Mouse (Mus musculus) frontal cortex, adult 2 months (tissue): ENCODE results near the gene Alpk3. TPM values are rescaled to one million over a fixed set of nuclear protein-coding genes. Genes with fewer than 3 reads are reported as not detected.

Source experiments
- DNase-seq, 2 experiments: peaks; one replicate each; pipeline ENCODE4 v3.0.0; 2022; ENCODE audit warnings: low spot score in 1 of 2; ENCODE audit errors: extremely low spot score in 1 of 2
- polyA plus RNA-seq: library from polyadenylated mRNA; depleted of rRNA; stranded (reverse); fragments of >200 nt; gene quantifications from 2 replicates; pipeline ENCODE4 v1.2.3, GENCODE M21; 2012

The Alpk3 gene
- polyA plus RNA-seq, 1 experiment = 0.60 TPM

- no peak for DNase-seq
Observed at GRCm38 (mm10) chr7:81073273-81073672, 15.9 kb downstream of the Alpk3 start.

GRCm38 (mm10) chr7:81074546-81074945, 17.1 kb downstream of the Alpk3 start:
- no peak for DNase-seq

GRCm38 (mm10) chr7:81075299-81075698, 17.9 kb downstream of the Alpk3 start:
- DNase-seq = no peak

GRCm38 (mm10) chr7:81075732-81076131, 18.3 kb downstream of the Alpk3 start:
- no peak for DNase-seq

- no peak for DNase-seq
Observed at GRCm38 (mm10) chr7:81077009-81077408, 19.6 kb downstream of the Alpk3 start.

GRCm38 (mm10) chr7:81078740-81079139, 21.3 kb downstream of the Alpk3 start:
- DNase-seq = no peak

GRCm38 (mm10) chr7:81093420-81093965, 36.1 kb downstream of the Alpk3 start:
- DNase-seq = no peak

- no peak for DNase-seq
Observed at GRCm38 (mm10) chr7:81094104-81094757, 36.8 kb downstream of the Alpk3 start.

GRCm38 (mm10) chr7:81100341-81100740, 42.9 kb downstream of the Alpk3 start:
- DNase-seq = no peak

GRCm38 (mm10) chr7:81102854-81103253, 45.5 kb downstream of the Alpk3 start:
- DNase-seq = no peak

GRCm38 (mm10) chr7:81105525-81105924, 48.1 kb downstream of the Alpk3 start:
- DNase-seq = no peak

- no peak for DNase-seq
Observed at GRCm38 (mm10) chr7:81108226-81108625, 50.8 kb downstream of the Alpk3 start.

GRCm38 (mm10) chr7:81109717-81110651, 52.6 kb downstream of the Alpk3 start:
- DNase-seq = no peak

- DNase-seq = no peak
Observed at GRCm38 (mm10) chr7:81110791-81111190, 53.4 kb downstream of the Alpk3 start.

GRCm38 (mm10) chr7:81111729-81112128, 54.3 kb downstream of the Alpk3 start:
- DNase-seq = no peak

- DNase-seq = no peak
Observed at GRCm38 (mm10) chr7:81112686-81113360, 55.4 kb downstream of the Alpk3 start.

GRCm38 (mm10) chr7:81114555-81114954, 57.2 kb downstream of the Alpk3 start, which contains the start of gene Slc28a1:
Slc28a1 (plus strand) TSS chr7:81114799.
- no peak for DNase-seq

GRCm38 (mm10) chr7:81121099-81121498, 63.7 kb downstream of the Alpk3 start:
- DNase-seq = no peak

GRCm38 (mm10) chr7:81122808-81123207, 65.4 kb downstream of the Alpk3 start:
- no peak for DNase-seq

GRCm38 (mm10) chr7:81123553-81123952, 66.2 kb downstream of the Alpk3 start:
- no peak for DNase-seq

GRCm38 (mm10) chr7:81124773-81125172, 67.4 kb downstream of the Alpk3 start:
- no peak for DNase-seq
